Mouse (Mus musculus): Measurements from ENCODE around the gene Haao.
"Not testable (repeated sequence)": the region's sequence is repeated elsewhere in the genome, so short reads cannot be mapped to it uniquely, and the experiment has no call there.

The Haao gene

DNA sequence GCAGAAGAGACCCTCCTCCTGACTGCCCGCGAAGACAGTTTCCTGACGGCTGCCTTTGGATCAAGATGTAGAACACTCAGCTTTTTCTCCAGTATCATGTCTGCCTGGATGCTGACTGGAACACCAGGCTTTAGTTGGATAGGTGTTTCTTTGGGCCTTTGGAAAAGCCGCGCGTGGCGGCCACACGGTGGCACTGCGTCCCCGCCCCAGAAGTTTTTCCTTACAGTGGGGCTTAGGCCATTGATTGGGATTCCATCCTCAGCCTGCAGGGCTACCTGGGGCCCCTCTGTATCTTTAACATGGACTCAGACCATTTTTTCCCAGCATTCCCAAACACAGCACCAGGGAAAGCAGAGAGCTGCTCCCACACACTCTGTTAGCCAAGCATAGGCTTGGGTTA is 18.8 kb upstream of the Haao start:
- DNase-seq (ENCODE audit: low spot score in 2 of 2): no peak

DNA sequence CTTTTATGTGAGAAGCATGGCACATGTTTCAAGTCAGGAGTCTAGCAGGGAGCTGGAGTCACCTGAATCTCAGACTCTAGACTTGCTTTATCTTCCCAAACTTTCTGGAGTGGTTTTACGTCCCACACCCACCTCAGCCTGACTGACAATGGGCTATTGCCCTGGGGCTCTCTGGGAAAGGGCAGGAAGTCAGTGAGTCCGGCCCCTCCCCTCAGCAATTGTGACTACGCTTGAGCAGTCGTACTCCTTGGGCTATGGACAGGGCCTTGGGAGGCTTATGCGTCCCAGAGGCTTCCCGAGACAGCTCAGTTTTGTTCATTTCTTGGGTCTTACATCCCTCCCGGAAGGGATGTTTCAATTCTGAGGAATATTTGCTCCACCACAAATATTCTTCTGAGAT is 17.6 kb upstream of the Haao start:
- DNase-seq (ENCODE audit: low spot score in 2 of 2): no peak

DNA sequence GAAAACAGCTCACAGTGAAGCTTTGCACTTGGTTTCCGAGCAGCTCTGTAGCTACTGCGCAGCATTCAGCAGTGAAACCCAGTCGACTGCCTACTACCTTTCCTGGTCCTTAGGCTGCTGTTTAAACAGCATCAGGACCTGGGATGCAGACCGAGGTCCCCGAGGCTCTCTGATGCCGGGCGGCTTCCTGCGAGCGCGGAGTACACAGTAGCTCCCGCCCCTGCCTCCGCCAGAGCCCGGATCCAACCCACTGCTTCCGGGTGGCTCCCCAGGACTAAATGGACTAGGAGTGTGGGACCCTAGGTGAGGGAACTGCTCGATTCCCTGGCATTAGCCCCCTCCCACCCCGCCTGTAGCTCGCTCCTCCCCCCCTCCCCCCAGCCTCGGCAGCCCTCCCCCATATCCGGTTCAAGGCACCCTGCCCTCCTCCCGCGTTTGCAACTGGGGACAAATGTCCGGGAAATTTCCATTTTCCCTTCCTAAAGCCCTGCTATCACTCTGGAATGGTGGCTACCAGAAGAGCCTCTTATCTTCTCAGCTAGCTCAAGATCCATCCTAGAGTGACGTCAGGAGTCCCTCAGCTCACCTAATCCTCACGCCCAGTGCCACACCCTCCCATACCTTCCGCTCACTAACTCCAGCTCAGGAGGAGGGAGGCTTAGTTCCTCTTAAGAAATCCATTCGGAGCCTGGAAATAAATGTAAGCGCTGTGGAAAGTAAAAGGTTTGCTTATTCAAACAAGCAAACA is 14.5 kb upstream of the Haao start:
- peak; percentile 71 to 73 for DNase-seq (ENCODE audit: low spot score in 2 of 2)

DNA sequence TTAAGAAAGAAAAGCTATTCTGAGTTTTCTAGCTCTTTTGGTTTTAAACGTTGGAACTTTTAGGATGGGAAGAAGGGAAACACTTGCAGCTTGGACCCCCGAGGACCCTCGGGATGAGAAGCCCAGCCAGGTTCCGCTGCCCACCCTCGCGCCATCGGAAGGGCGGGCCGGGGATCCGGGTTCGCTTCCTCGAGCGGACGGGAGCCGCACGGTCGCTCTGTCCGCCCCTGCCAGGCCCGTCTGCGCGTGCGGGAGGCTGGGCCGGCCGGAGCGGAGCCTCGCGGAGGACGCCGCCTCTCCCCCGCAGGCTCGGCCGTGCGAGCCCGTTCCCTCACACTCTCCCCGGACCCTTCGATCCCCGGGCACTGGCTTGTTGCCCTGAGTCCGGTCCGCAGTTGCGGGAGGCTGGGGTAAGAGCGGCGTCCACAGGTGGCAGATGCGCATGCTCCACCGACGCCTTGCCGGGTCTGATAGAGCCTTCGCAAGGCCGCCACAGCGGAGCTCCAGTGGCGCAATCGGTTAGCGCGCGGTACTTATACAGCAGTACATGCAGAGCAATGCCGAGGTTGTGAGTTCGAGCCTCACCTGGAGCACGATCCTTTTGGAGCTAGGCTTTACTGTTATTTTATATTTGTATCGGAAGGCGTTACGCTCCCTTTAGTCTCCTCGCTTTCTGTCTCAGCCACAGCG is 13.8 kb upstream of the Haao start:
- peak; percentile 90 to 96 for DNase-seq (ENCODE audit: low spot score in 2 of 2)

DNA sequence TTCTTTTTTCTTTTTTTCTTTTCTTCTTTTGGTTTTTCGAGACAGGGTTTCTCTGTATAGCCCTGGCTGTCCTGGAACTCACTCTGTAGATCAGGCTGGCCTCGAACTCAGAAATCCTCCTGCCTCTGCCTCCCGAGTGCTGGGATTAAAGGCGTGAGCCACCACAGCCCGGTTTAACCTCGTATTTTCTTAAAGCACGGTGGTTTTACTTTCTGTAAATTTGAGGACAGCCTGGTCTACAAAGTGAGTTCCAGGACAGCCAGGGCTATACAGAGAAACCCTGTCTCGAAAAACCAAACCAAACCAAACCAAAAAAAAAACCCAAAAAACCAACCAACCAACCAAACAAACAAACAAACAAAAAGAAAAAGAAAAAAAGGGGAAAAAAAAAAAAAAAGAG is 13.2 kb upstream of the Haao start:
- not testable (repeated sequence) for DNase-seq (ENCODE audit: low spot score in 2 of 2)

DNA sequence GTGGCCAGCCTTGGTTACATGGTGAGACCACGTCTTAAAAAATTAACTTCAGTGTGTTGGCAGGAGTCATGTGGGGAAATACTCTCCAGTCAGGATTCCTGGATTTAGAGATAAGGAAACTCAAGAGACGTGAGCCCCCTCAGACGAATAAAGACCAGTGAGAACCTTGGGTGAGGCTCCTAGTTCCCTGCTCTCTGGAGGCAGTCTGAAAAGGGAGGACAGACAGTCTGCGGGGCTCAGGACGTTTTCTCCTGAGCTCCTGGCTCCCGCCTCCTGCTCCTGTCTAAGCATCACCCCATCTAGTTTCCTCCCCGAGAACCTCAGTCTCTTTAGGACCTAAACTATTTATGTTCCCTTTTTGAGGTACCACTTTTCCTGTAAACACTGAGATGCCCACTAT is 12.5 kb upstream of the Haao start:
- DNase-seq (ENCODE audit: low spot score in 2 of 2): no peak

DNA sequence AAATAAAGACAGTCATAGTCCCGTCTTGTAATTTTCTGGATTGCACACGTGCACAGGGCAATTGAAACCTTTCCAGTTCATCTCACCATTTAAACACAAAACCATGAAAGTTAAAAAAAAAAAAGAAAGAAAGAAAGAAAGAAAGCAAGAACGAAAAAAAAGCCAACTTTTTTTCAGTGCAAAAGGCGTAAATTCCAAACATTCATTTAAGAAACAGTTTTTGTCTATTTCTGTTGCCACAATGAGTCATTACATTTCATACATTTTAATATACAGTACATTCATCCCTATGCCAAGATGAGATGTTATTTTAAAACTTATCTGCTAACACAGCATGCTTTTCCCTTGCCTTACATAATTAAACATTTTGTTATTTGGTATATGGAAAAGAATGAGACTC is 11.9 kb upstream of the Haao start:
- DNase-seq (ENCODE audit: low spot score in 2 of 2): no peak

DNA sequence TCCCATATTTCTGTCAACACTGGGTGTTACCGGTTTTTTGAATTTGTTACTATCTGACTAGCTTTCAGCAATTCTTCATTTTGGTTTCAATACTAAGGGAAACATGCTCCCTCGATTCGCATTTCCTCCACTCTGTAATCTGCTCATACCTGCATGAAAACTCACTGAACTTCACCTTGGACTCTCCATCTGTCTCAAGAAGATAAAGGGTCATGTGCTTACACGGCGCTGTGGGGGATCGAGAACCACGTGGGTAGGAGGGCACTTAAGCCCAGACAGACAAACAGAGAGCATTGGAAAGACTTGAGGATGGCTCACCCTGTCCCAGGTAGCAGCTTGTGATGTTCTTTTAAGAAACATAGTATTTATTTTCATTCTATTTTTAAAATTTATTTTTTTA is 10.7 kb upstream of the Haao start:
- no peak for DNase-seq (ENCODE audit: low spot score in 2 of 2)

DNA sequence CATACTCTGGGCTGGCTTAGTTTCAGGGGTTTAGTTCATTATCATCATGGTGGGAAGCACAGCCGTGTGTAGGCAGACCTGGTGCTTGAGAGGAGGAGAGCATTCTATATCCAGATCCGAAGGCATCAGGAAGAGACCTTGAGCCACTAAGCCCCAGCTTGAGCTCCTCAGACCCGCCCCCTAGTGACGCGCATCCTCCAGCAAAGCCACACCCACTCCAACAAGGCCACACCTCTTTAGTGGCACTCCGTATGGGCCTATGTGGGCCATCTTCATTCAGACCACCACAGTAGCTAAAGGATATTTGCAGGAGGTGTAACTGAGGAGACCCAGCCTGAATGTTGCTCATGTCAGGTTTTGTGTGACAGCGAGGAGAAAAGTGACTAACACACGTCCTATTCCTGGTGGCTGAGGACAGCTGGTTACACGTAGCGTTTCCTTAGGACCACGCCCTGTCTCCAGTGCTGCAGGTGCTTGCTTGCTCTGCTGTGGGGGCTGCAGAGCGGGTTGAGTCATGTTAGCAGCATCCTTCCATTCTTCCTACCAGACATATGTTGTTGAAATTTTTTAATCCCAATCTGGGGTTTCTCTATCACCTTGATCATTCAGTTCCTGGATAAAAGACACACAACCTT is 6.6 kb upstream of the Haao start:
- DNase-seq (ENCODE audit: low spot score in 2 of 2): no peak

DNA sequence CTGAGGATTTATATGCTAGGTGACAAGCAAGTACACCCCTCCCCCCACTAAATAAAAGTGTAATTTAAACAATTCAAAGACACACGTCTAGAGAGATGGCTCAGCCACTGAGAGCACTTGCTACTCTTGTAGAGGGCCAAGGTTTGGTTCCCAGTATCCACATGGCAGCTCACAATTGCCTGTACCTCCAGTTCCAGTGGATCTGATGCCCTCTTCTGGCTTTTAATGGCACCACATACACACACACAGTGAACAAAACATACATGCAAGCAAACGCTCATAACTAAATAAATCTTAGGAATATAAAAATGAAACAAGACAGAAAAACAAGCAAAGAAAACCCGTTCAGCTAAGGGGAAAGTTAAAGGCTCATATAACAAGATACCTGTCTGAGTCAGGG is 6.1 kb upstream of the Haao start:
- DNase-seq (ENCODE audit: low spot score in 2 of 2): no peak

DNA sequence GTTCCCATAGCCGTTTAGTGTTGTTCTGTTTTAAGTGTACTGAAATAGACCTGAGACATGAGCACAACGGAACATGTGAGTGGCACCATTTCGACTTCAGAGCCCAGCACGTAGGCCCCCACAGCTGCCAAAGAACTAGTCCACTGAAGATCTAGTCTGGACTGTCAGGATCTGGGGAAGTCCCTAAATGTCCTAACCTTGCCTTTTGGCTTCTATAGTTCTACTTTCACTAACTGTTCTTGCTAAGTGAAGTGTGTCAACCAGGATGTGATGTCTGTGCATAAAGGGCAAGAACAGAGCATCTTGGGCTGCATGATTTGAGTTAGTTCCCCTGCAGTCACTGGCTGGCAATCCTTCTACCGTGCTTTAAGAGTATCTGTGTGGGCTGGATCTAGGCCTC is 3.1 kb upstream of the Haao start:
- DNase-seq (ENCODE audit: low spot score in 2 of 2): no peak

DNA sequence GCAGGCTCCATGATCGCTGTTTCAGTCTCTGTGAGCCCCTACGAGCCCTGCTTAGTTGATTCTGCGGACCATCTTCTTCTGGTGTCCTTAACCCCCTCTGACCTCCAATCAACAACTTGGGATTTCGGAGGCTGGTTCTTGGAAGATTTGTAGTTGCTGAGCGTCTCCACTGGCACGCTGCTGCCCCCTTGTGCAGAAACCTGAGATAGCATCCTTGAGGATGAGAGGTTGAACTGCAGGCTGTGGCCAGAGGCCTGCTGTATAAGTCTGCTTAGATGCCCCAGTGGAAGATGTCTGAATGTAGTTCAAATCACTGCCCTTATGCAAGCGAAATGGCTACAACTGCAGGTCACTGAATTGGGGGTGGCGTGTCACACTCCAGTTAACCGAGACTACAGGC is 2.7 kb upstream of the Haao start:
- DNase-seq (ENCODE audit: low spot score in 2 of 2): peak; percentile 60 to 76

DNA sequence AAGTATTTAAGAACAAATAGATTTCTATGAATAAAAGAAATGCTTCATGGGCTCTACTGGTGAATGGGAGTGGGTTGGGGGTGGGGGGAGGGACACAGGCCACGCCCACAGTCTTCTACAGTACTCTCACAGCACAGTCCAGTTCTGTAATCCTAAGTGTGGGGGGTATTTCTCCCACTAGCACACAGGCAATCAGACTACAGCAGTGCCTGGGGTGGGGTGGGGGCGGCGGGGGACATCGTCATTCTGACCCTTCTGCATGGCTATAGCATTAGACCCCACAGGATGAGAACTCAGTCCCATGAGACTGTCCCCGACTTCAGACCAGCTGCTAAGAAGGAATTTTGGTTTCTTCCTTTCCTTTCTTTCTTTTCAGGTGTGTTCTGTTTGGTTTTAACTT is 2.0 kb upstream of the Haao start:
- DNase-seq (ENCODE audit: low spot score in 2 of 2): no peak

DNA sequence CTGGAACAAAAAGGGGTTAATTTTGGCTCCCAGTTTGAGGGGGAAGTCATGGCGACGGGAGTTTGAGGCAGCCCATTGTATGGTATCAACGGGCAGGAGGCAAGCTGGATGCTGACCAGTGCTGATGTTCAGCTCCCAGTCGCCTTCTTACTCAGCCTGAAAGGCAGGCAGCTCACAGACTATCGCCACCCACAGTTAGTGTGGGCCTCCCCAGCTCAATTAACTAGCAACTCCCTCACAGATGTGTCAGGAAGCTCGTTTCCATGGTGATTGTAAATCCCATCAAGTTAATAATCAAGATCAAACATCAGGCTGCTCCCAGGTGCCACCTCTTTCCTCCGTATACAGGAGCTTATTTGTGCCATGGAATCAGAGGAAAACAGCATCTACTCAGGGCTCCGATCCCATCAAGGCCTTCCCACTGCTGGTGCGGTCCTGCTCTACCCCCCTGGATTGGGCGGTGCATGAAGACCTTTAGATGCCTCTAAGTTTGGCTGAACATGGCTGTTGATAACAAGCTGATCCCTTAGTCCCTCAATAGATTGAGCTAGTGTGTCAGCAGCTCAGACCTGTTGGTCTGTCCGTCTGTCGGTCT is 1.4 kb upstream of the Haao start:
- DNase-seq (ENCODE audit: low spot score in 2 of 2): no peak

DNA sequence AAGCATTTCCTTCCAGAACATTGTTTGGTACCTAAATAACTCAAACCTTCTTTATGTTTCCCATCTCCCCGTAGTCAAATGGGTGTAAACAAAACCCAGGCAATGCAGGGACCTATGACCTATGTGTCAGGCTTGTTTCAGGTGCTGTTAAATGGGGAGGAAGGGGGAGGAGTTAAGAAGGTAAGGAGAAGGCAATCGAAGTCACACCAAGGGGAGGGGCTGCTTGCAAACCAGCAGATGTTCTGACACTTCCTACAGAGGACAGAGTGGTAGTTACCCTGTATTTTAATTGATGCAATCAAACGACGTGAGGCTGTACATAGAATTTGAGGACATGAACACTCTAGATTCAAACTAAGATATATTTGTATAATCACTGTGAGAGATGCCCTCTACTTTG is 719 bp upstream of the Haao start:
- no peak for DNase-seq (ENCODE audit: low spot score in 2 of 2)

DNA sequence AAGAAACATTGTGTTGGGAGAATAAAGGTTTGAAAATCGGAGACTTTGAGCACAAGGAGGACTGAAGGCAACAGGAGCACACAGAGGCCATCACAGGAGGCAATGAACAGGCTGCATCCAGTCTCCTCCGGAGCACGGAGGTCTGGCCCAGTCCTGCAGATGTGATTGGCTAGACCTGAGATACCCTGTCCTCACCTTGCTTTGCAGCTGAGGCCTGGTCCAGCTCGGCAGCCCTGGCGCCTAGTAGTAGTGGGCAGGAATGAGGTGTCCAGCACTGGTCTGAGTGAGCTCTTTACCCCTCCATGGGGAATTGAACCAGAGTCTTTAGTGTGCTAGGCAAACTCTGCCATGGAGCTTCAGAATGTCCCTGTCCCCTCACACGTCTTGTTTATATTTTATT is 663 bp downstream of the Haao start:
- DNase-seq (ENCODE audit: low spot score in 2 of 2): no peak

DNA sequence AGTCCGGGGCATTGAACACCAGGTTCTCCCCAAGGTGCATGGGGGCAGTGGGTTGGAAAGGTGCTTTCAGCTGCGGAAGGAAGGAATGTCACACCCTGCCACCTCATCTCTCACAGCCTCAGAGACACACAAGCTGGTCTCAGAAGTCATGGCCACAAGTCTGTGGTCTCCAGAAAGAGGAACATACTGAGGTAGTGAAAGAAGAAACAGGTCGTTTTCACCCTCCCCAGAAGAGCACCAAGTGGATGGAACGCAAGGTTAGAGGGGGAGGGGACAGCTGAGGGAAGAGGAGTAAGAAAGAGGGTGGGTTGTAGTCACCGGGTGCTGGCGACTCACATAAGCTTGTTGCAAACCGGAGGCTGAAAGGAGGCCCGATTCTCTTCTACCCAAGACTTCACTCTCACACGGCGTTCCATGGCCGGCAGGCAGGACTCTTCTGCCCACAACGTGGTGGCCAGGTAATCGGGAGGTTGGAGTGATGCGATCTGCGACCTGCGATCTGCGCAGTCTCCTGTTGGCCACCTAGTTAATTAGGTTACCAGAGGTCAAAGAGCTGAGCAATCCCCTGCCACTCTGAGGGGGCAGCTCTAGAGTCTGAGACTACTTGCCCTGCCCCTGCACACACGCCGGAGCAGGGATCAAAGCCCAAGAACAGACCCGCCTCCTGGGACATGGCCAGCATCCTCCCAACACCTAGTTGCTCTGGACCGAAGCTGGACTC is 1.3 kb downstream of the Haao start:
- DNase-seq (ENCODE audit: low spot score in 2 of 2): no peak

DNA sequence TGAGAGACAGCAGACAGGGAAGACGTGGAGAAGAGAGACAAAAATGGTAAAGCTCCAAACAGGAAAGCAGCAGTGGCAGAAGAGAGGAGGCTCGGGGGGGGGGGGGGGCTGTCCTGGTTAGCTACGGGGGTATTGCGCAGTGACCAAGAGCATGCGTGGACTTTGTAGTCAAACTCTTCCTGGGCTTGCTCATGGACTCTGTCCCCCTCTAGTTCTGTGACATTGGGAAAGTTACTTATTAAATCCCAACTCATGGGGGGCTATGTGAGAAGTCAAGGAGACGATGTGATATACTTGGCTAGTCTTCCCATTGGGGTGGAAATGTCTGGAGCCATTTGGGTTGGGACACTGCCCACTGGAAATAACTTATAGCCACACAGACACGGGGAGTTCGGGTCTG is 2.2 kb downstream of the Haao start:
- no peak for DNase-seq (ENCODE audit: low spot score in 2 of 2)

DNA sequence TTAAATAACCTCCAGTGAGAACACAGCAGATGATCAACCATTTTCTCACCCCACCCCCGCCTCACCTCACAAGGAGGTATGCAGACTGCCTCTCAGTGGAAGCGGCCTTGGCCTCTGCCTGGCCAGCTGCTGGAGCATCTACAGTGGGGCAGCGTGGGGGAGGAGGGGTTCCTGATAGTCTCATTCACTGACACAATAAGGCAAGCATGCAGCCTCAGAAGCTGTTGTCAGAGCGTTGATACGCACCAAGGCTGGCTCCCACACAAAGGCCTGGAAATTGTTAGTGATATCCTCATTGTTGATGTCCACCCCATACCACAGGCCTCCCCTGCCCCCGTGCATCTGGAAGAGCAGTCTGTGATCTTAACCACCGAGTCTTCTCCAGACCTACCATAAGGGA is 4.0 kb downstream of the Haao start:
- DNase-seq (ENCODE audit: low spot score in 2 of 2): no peak

DNA sequence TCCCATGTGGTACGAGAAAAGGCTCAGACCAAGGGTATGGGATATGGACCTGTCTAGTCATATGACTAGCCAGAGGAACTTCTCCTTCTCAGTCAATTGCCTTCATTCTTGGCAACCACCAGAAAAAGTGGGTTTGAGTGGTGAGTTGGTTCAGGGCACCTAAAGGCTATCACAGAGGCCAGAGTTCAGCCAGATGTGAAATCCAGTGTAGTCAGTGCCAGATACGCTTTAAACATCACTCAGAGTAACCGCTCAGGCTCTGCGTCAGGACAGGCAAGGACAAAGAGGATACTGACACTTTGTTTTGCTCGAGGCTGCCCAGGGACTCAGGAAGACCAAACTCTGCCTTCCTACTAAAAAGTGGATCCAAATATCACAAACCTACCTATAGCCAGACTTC is 6.8 kb downstream of the Haao start:
- DNase-seq (ENCODE audit: low spot score in 2 of 2): no peak

DNA sequence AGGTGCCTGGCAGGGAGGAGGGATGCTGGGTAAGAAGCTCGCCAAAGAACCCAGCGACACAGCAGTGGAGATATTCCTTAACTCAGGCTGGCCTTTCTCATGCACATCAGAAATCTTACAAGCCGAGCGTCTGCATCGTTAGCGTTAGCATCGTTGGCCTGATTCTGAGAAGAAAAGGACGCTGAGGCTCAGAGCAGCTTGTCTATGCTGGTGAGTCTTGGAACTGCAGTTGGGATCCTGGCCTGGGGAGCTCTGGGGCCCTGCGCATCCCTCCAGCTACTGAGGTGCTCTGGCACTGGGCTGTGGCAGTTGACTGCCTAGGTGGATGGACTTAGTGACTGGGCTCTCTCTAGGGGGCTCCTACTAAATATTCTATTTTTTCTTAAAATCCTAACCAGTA is 8.6 kb downstream of the Haao start:
- no peak for DNase-seq (ENCODE audit: low spot score in 2 of 2)

DNA sequence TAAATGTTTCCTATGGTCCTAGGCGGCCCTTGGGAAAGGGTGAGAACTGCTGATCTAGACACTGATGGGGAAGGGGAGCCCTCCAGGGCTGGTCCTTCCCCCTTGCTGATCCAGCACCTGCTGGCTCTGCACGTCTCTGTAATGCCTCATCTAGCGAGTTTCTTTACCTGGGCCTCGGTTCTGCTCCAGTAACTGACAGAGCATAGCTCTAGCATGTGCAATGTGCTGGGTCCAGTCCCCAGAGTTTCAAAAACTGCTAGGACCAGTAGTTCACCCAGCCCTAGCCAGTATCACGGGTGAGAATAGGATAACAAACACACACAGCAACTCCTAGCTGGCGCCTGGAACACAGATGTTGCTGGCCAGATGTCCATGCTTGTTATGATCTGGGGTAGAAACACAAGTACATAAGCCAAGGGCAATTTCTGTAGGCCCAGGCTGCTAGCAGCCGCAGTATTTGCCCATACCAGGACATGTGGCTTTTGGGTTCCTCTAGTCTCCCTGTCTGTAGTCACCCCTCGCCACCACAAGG is 10.0 kb downstream of the Haao start:
- no peak for DNase-seq (ENCODE audit: low spot score in 2 of 2)

All from heart, adult 9 months (tissue).